Mouse (Mus musculus): Measurements from ENCODE around the gene Olfr692.

- no peak for TF ChIP-seq CTCF (IDR thresholded peaks at IDR 0.05; ENCODE audit: low read depth, low read length)
- no peak for TF ChIP-seq POLR2A (IDR thresholded peaks at IDR 0.05; ENCODE audit: extremely low read depth, insufficient read depth, low read length)
Measured at GRCm38 (mm10) chr7:105395131-105395820, 27.2 kb downstream of the Olfr692 start.

Measured in liver, adult 2 months (tissue).